Mouse (Mus musculus): Measurements from ENCODE around the gene Fnip2.
A peak's percentile ranks its signal among the peaks of the same experiment; 100 is the strongest.

Gene Fnip2

GRCm38 (mm10) chr3:79528451-79528850 is 39.1 kb downstream of the Fnip2 start:
- no peak for DNase-seq (ENCODE audit: low spot score in 2 of 2)

DNA sequence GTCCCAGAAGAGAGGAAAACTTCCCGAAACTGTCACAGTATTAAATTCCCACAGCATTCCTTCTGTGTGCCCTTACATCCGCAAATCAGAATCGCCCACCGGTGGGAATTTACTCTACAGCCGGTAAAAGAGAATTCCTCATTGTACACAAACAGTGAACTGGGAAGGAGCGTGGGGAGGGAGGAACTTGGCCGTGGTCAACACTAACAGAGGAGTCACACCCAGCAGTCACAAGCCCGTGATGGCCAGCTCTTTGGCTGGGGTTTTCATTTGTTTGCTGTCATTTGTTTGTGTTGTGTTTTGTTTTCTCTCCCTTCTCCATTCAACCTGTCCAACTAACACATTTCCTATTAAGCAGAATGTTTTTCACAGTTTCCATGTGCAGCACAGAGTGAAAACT is 39.7 kb downstream of the Fnip2 start:
- DNase-seq (ENCODE audit: low spot score in 2 of 2): no peak

DNA sequence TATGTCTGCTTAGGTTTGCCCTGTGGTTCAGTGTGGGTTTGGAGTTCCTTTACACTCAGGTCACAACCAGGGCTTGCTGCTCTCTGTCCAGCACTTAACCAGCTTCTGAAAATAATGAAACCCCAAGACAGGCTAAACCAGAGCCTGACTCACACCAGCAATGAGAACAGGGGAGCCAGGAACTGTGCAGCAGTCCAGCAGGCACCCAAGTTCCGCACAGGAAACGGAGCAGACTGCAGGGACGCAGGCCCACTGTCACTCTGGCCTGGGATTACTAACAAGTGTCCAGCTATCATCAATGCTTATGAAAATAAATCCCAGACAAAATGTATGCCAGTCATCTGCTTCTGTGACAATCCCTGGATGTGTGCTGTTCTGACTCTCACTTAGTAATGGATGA is 40.1 kb downstream of the Fnip2 start:
- no peak for DNase-seq (ENCODE audit: low spot score in 2 of 2)

- no peak for DNase-seq (ENCODE audit: low spot score in 2 of 2)
These were observed 44.2 kb downstream of the Fnip2 start for GRCm38 (mm10) chr3:79523349-79523748.

- DNase-seq (ENCODE audit: low spot score in 2 of 2): no peak
These were observed 47.7 kb downstream of the Fnip2 start for GRCm38 (mm10) chr3:79519862-79520261.

DNA sequence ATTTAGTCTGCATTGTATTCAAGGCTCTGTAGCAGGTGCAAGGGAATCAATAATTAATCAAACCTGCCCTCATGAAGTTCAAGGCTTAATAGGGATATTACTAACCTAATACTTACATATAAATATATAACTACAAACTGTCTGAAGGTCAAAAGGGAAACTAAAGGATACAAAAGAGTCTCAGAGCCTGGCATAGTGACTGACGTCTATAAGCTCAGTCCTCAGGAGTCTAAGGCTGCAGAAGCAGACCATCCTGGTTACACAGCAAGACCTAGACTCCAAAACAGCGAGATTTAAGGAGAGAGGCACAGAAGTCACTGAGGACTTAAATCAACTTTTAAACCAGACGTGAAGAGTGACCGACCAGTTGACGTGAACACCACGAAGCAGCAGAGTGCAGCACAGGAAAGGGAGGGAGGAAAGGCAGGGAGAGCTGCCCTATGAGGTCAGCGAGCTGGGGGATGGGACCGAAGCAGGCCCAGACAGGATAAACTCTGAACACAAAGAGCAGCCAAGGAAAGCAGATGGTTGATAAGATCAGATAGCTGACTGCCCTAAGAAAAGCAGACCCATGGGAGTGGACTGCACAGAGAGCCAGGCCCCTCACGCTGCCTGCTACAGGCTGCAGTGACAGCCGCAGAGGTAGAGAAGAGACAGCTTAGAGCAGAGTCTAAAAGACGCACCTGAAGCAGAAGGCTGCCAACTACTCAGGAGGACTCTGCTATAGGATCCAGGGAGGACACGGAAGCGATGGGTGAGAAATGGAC is 48.7 kb downstream of the Fnip2 start:
- no peak for DNase-seq (ENCODE audit: low spot score in 2 of 2)

DNA sequence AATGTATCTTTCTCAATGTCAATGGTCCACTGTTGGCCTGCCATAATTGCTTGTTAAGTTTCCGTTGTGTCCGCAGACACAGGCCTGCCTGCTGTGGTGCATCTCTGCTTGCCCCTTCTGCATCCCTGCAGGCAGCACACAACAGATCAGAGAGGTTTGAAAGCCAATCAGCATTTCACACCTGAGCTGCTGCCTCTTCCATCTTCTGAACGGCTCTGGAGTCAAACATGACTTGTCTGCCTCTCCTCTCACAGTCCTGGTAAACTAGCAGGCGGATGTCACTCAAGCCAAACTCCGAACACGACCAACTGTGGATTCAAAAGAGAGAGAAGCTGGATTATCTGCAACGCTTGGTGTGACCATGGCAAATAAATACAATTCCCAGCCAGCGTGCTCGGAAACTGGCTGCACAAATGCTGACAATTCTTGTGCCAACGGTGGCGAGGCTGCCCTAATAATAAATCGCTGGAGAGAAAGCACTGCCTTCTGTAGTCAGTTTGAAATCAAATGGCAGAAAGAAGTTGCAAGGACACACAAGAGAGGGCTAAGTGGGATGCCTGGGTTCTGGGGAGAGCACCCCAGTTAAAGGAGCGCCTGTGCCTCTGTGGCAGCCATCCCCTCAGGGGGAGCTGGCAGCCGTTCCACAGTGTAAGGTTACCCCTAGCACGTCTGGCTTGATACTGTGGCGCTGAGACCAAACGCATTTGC is 49.6 kb downstream of the Fnip2 start:
- DNase-seq (ENCODE audit: low spot score in 2 of 2): no peak

GRCm38 (mm10) chr3:79516958-79517357 is 50.6 kb downstream of the Fnip2 start:
- no peak for DNase-seq (ENCODE audit: low spot score in 2 of 2)

GRCm38 (mm10) chr3:79516099-79516920 is 51.3 kb downstream of the Fnip2 start:
- no peak for DNase-seq (ENCODE audit: low spot score in 2 of 2)

GRCm38 (mm10) chr3:79514304-79514703 is 53.3 kb downstream of the Fnip2 start:
- DNase-seq (ENCODE audit: low spot score in 2 of 2): no peak

DNA sequence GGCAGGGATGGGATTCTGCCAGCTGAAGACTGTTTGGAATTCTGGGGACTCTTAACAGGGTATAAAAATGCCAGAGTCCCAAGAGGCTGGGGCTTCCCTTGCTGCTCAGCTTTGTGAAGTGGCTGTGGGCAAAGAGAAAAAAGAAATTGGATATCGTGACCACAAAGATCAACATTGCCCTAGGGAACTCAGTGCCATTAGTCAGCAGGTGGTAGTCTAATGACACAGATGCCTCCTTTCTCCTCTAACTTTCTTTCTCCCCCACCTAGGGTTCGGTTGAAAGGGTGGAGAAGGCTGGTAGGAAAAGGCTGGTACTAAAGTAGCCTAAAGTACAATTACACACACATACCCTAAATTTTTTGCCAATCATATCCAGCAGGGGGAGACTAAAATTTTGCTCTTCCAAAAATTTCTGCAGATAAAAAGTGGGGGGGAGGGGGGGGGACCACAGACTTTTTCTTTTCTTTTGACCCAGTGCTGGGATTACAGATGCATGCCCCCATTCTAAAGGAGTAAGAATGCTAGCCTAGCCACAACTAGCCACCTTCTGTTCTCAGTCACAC is 66.3 kb downstream of the Fnip2 start:
- DNase-seq (ENCODE audit: low spot score in 2 of 2): no peak

DNA sequence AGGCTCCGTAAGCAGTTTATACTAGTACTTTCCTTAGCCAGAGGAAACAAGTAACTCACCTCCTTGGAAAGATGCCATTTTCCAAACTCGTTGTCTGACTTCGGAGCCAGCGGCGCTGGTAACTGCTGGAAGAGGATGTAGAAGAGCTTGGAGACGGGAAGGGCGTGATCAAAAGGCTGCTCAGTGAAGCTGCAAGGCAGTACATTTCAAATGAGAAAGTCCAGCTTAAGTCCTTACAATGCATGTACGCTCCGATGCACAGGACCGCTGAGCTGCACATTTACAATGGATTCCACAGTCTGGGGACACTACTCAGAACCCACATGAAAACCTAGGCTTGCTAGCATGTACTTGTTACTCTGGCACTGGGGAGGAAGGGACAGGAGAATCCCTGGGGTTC is 67.3 kb downstream of the Fnip2 start:
- no peak for DNase-seq (ENCODE audit: low spot score in 2 of 2)

GRCm38 (mm10) chr3:79496668-79497067 is 70.9 kb downstream of the Fnip2 start:
- DNase-seq (ENCODE audit: low spot score in 2 of 2): no peak

DNA sequence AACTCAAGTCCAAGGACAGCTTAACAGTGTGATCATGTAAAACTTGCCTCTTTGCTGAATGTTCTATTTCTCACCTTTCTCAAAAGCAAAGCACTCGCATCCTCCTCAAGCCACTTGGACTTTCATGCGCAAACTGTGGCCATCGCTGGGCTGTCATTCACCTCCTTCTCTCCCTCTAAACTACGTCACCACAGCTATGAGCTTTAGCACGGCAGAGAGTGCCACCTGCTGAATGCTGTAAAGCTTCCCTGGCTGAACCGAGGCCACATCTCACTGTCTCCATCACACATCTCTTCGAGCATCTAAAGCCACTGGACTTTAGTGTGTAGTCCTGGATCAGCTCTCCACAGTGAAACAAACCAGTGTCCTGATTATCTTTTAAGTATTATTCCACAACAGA is 72.4 kb downstream of the Fnip2 start:
- peak in 1 of 2 experiments; percentile 37 for DNase-seq (ENCODE audit: low spot score in 2 of 2)

GRCm38 (mm10) chr3:79494028-79494427 is 73.6 kb downstream of the Fnip2 start:
- DNase-seq (ENCODE audit: low spot score in 2 of 2): no peak

GRCm38 (mm10) chr3:79493064-79493463 is 74.5 kb downstream of the Fnip2 start:
- DNase-seq (ENCODE audit: low spot score in 2 of 2): no peak

GRCm38 (mm10) chr3:79491614-79492013 is 76.0 kb downstream of the Fnip2 start:
- no peak for DNase-seq (ENCODE audit: low spot score in 2 of 2)

GRCm38 (mm10) chr3:79490102-79490501 is 77.5 kb downstream of the Fnip2 start:
- no peak for DNase-seq (ENCODE audit: low spot score in 2 of 2)

DNA sequence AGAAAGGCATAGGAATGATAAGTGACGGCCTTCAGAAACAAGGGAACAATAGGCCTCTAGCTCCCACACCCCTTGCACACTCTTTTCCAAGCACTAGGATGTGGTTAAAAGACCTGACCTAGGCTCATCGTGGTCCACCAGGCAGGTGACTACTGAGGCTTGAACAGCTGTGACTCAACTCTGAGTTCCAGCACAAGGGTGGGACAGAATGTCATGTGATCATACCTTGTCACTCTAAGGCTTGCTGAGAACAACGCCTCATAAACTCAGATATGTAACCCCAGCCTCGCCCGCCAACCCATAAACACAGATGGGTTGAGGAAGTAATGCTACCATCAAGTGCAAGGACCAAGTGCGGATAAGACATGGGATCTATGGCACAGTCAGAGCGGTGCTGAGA is 79.6 kb downstream of the Fnip2 start:
- no peak for DNase-seq (ENCODE audit: low spot score in 2 of 2)

- DNase-seq (ENCODE audit: low spot score in 2 of 2): no peak
These were observed 83.1 kb downstream of the Fnip2 start for GRCm38 (mm10) chr3:79484286-79485063.

GRCm38 (mm10) chr3:79478880-79479279 is 88.7 kb downstream of the Fnip2 start:
- no peak for DNase-seq (ENCODE audit: low spot score in 2 of 2)
